Mouse (Mus musculus) erythroblast, embryonic 14.5 days (primary cell): Measurements from ENCODE around the gene Hoxc5. TPM values are rescaled to one million over a fixed set of nuclear protein-coding genes. Genes with fewer than 3 reads are reported as not detected.

Source experiments
- H3K27me3 ChIP-seq: 2 replicates; pipeline ENCODE4 v1.6.1; 2012; ENCODE audit warnings: inconsistent platforms; ENCODE audit not compliant: control insufficient read depth
- H3K36me3 ChIP-seq: 2 replicates; pipeline ENCODE4 v1.6.1; 2012; ENCODE audit warnings: mild to moderate bottlenecking, inconsistent platforms; ENCODE audit not compliant: control insufficient read depth
- H3K4me1 ChIP-seq: 2 replicates; pipeline ENCODE4 v1.6.1; 2012; ENCODE audit warnings: inconsistent platforms; ENCODE audit not compliant: control insufficient read depth
- H3K4me3 ChIP-seq: replicated peaks from 2 replicates; pipeline ENCODE3; 2012; ENCODE audit warnings: moderate library complexity, mild to moderate bottlenecking, inconsistent platforms
- H3K9me3 ChIP-seq: 2 replicates; pipeline ENCODE4 v1.6.1; 2012; ENCODE audit warnings: low read length, inconsistent platforms, mixed read lengths; ENCODE audit not compliant: control insufficient read depth
- GATA1 ChIP-seq: IDR thresholded peaks from 2 replicates; pipeline ENCODE4 v1.6.1; 2012; ENCODE audit warnings: low read length, inconsistent platforms, mixed read lengths
- TAL1 ChIP-seq: IDR thresholded peaks from 3 replicates; pipeline ENCODE4 v1.6.1; 2012; ENCODE audit warnings: low read length, inconsistent platforms, mixed read lengths
- polyA plus RNA-seq: library from polyadenylated mRNA; stranded (reverse); fragments of >175 nt; gene quantifications from 2 replicates; pipeline ENCODE4 v1.2.3, GENCODE M21; 2012

Gene Hoxc5
- polyA plus RNA-seq, 1 experiment = not detected

- Histone ChIP-seq H3K4me1 (no peaks in the 10 kb centered on the region), H3K27me3 (peaks cover 100% of the 10 kb centered on the region), H3K4me3 (no peak overlapping the region)
Observed at GRCm38 (mm10) chr15:102981379-102982288, 14.4 kb downstream of the Hoxc5 start.

GRCm38 (mm10) chr15:102983716-102984115 lies 16.5 kb downstream of the Hoxc5 start:
- Histone ChIP-seq H3K4me3 (no peak overlapping the region), H3K4me1 (no peaks in the 10 kb centered on the region), H3K27me3 (peaks cover 100% of the 10 kb centered on the region), H3K9me3 (peaks cover 7% of the 10 kb centered on the region; the same call in 1 of the 2 replicates), H3K36me3 (no peaks in the 10 kb centered on the region)
- TF ChIP-seq TAL1 (no peak), GATA1 (no peak)

More at GRCm38 (mm10) chr15:102981379-102982288, 14.4 kb downstream of the Hoxc5 start:
- no peaks in the 10 kb centered on the region for H3K36me3 ChIP-seq
- peaks cover 7% of the 10 kb centered on the region; the same call in 1 of the 2 replicates for H3K9me3 ChIP-seq
- TF ChIP-seq TAL1 (no peak), GATA1 (no peak)

- H3K36me3 ChIP-seq = no peaks in the 10 kb centered on the region
- peaks cover 7% of the 10 kb centered on the region; the same call in 1 of the 2 replicates for H3K9me3 ChIP-seq
- H3K4me3 ChIP-seq = no peak overlapping the region
- H3K27me3 ChIP-seq = peaks cover 100% of the 10 kb centered on the region
- H3K4me1 ChIP-seq = no peaks in the 10 kb centered on the region
- TF ChIP-seq GATA1 (no peak), TAL1 (no peak)
Observed at GRCm38 (mm10) chr15:102984521-102984920, 17.3 kb downstream of the Hoxc5 start.

- Histone ChIP-seq H3K36me3 (no peaks in the 10 kb centered on the region), H3K9me3 (peaks cover 7% of the 10 kb centered on the region; the same call in 1 of the 2 replicates), H3K4me3 (no peak overlapping the region), H3K27me3 (peaks cover 100% of the 10 kb centered on the region), H3K4me1 (no peaks in the 10 kb centered on the region)
- TF ChIP-seq GATA1 (no peak), TAL1 (no peak)
Observed at GRCm38 (mm10) chr15:102984925-102985324, 17.7 kb downstream of the Hoxc5 start.

- Histone ChIP-seq H3K36me3 (no peaks in the 10 kb centered on the region), H3K4me1 (no peaks in the 10 kb centered on the region), H3K27me3 (peaks cover 100% of the 10 kb centered on the region), H3K9me3 (no peaks in the 10 kb centered on the region), H3K4me3 (no peak overlapping the region)
- TF ChIP-seq GATA1 (no peak), TAL1 (no peak)
Observed at GRCm38 (mm10) chr15:102987124-102987833, 20.0 kb downstream of the Hoxc5 start.

GRCm38 (mm10) chr15:102988078-102988477 lies 20.8 kb downstream of the Hoxc5 start:
- Histone ChIP-seq H3K9me3 (no peaks in the 10 kb centered on the region), H3K4me1 (no peaks in the 10 kb centered on the region), H3K36me3 (no peaks in the 10 kb centered on the region), H3K27me3 (peaks cover 100% of the 10 kb centered on the region), H3K4me3 (no peak overlapping the region)
- TF ChIP-seq GATA1 (no peak), TAL1 (no peak)

- Histone ChIP-seq H3K4me3 (no peak within 1 kb of the TSS), H3K4me1 (no peaks in the 10 kb centered on the region), H3K27me3 (peaks cover 100% of the 10 kb centered on the region), H3K36me3 (no peaks in the 10 kb centered on the region), H3K9me3 (no peaks in the 10 kb centered on the region)
- TF ChIP-seq TAL1 (no peak), GATA1 (no peak)
Observed at GRCm38 (mm10) chr15:102990461-102991397, 23.5 kb downstream of the Hoxc5 start, which contains the start of gene Hoxc8. Gene Hoxc8 (plus strand): TSS chr15:102990607.

GRCm38 (mm10) chr15:102991782-102992181 lies 24.5 kb downstream of the Hoxc5 start:
- Histone ChIP-seq H3K27me3 (peaks cover 100% of the 10 kb centered on the region), H3K4me1 (no peaks in the 10 kb centered on the region), H3K9me3 (no peaks in the 10 kb centered on the region), H3K36me3 (no peaks in the 10 kb centered on the region), H3K4me3 (no peak overlapping the region)
- TF ChIP-seq GATA1 = no peak
- no peak for TF ChIP-seq TAL1
